Mouse (Mus musculus) cerebellum, postnatal 10 days (tissue): ENCODE results near the gene Fat2.

Experiments used
- DNase-seq, 2 experiments: peaks; one replicate each; pipeline ENCODE4 v3.0.0; 2021; ENCODE audit warnings: mixed read lengths in 2 of 2

The Fat2 gene

GRCm38 (mm10) chr11:55336101-55336891 is at the start of gene Fat2:
Gene Fat2 (minus strand): TSS chr11:55336564.
- DNase-seq = peak; percentile 91 to 94

GRCm38 (mm10) chr11:55383463-55384045 is 47.2 kb upstream of the Fat2 start:
- DNase-seq = peak; percentile 59 to 67

- peak in 1 of 2 experiments; percentile 43 for DNase-seq
Measured at GRCm38 (mm10) chr11:55380908-55381307, 44.5 kb upstream of the Fat2 start.

GRCm38 (mm10) chr11:55378371-55378770 is 42.0 kb upstream of the Fat2 start:
- DNase-seq = peak; percentile 73 to 78

- DNase-seq = peak in 1 of 2 experiments; percentile 38
Measured at GRCm38 (mm10) chr11:55373838-55374237, 37.5 kb upstream of the Fat2 start.

GRCm38 (mm10) chr11:55373373-55373772 is 37.0 kb upstream of the Fat2 start:
- no peak for DNase-seq

GRCm38 (mm10) chr11:55372001-55372400 is 35.6 kb upstream of the Fat2 start:
- DNase-seq = peak in 1 of 2 experiments; percentile 46

- DNase-seq = no peak
Measured at GRCm38 (mm10) chr11:55369093-55369471, 32.7 kb upstream of the Fat2 start.

GRCm38 (mm10) chr11:55368388-55369092 is 32.2 kb upstream of the Fat2 start:
- DNase-seq = no peak

- no peak for DNase-seq
Measured at GRCm38 (mm10) chr11:55367783-55368182, 31.4 kb upstream of the Fat2 start.

- DNase-seq = peak; percentile 52 to 59
Measured at GRCm38 (mm10) chr11:55365840-55366239, 29.5 kb upstream of the Fat2 start.

- no peak for DNase-seq
Measured at GRCm38 (mm10) chr11:55365242-55365641, 28.9 kb upstream of the Fat2 start.

GRCm38 (mm10) chr11:55364662-55365061 is 28.3 kb upstream of the Fat2 start:
- DNase-seq = peak; percentile 72 to 81

- DNase-seq = peak in 1 of 2 experiments; percentile 48
Measured at GRCm38 (mm10) chr11:55358094-55358783, 21.9 kb upstream of the Fat2 start.

- DNase-seq = peak; percentile 96 to 97
Measured at GRCm38 (mm10) chr11:55356846-55357245, 20.5 kb upstream of the Fat2 start.

GRCm38 (mm10) chr11:55341961-55342371 is 5.6 kb upstream of the Fat2 start:
- peak; percentile 99 for DNase-seq

GRCm38 (mm10) chr11:55340789-55341188 is 4.4 kb upstream of the Fat2 start:
- DNase-seq = no peak

GRCm38 (mm10) chr11:55337032-55337769 is 837 bp upstream of the Fat2 start:
- no peak for DNase-seq

- peak; percentile 53 to 61 for DNase-seq
Measured at GRCm38 (mm10) chr11:55335314-55336076, 869 bp downstream of the Fat2 start.

GRCm38 (mm10) chr11:55334545-55334944 is 1.8 kb downstream of the Fat2 start:
- peak in 1 of 2 experiments; percentile 53 for DNase-seq

GRCm38 (mm10) chr11:55334063-55334462 is 2.3 kb downstream of the Fat2 start:
- DNase-seq = no peak
